Mouse (Mus musculus) Patski (cell line): ENCODE results near the gene Runx1. TPM values are rescaled to one million over a fixed set of nuclear protein-coding genes. Genes with fewer than 3 reads are reported as not detected.

Source experiments
- ATAC-seq: fragments of 100-300 bp; one replicate; pipeline ENCODE4 v1.8.0; 2021
- CTCF ChIA-PET: fragments of 350-600 bp; sonication (Branson Sonifier 250); formaldehyde crosslinking; loops from one replicate; lab custom pipeline; 2022; ENCODE audit warnings: inconsistent platforms; lab: Charles Lee
- POLR2A ChIA-PET: fragments of 350-600 bp; sonication (Branson Sonifier 250); formaldehyde crosslinking; loops from one replicate; lab custom pipeline; 2022; ENCODE audit warnings: antibody characterized with exemption, inconsistent platforms; lab: Charles Lee
- DNase-seq: peaks from one replicate; pipeline ENCODE4 v3.0.0-alpha.2; 2011; ENCODE audit warnings: low read depth, low spot score
- H3K27me3 ChIP-seq: fragments of 371-371 bp; one replicate; pipeline ENCODE4 v1.5.1; 2021
- CTCF ChIP-seq: fragments of 100-300 bp; IDR thresholded peaks from one replicate; pipeline ENCODE4 v1.5.1; 2021
- in situ Hi-C: fragments of 300-500 bp; cut with MboI; formaldehyde crosslinking; loops from 3 replicates; pipeline ENCODE4 v1.11.1; 2018; ENCODE audit warnings: low pct_unique_long_range_greater_than_20kb, mixed read lengths
- polyA plus RNA-seq: library from polyadenylated mRNA; unstranded; gene quantifications from one replicate; pipeline ENCODE4 v1.2.3, GENCODE M21; 2021

Gene Runx1
- polyA plus RNA-seq, 1 experiment from 2014 or later, result 42.5 TPM

GRCm38 (mm10) chr16:92555051-92555450 is 270.9 kb downstream of the Runx1 start:
- ChIA-PET CTCF (interaction anchor here (0.8 to 1.2 kb wide), 2 partner anchors 9 to 11 kb away, joined by 3 read pairs; no protein-coding TSS in a partner anchor), POLR2A (no interaction called here)
- no peak for ATAC-seq
- H3K27me3 ChIP-seq, result no peaks in the 10 kb centered on the region
- no peak for DNase-seq
- no peak for TF ChIP-seq CTCF
- in situ Hi-C loops, result no loop called here

GRCm38 (mm10) chr16:92552858-92553257 is 273.1 kb downstream of the Runx1 start:
- no peak for DNase-seq
- CTCF ChIA-PET, result no interaction called here
- TF ChIP-seq CTCF, result no peak
- in situ Hi-C loops, result loop anchor here (5.0 kb wide), 1 partner anchor 454 kb away; no protein-coding TSS in a partner anchor
- ATAC-seq, result no peak
- no peaks in the 10 kb centered on the region for H3K27me3 ChIP-seq
- POLR2A ChIA-PET, result interaction anchor here (0.6 to 1.3 kb wide), 2 partner anchors 96 to 144 kb away, joined by 3 to 5 read pairs; no protein-coding TSS in a partner anchor

- POLR2A ChIA-PET, result interaction anchor here (0.7 kb wide), 1 partner anchor 11 kb away, joined by 3 read pairs; no protein-coding TSS in a partner anchor
- ATAC-seq (peak; percentile 88), DNase-seq (peak; percentile 98)
- TF ChIP-seq CTCF, result no peak
- CTCF ChIA-PET, result no interaction called here
- H3K27me3 ChIP-seq, result no peaks in the 10 kb centered on the region
- in situ Hi-C loops, result loop anchor here (5.0 kb wide), 1 partner anchor 455 kb away; no protein-coding TSS in a partner anchor
Measured at GRCm38 (mm10) chr16:92552106-92552382, 273.9 kb downstream of the Runx1 start.
